Mouse (Mus musculus): ENCODE measurements at regions not wholly inside any gene's neighbourhood (a gene's known extent, or its start where the extent isn't known, plus 50 kb on each side); places are given as distances from the start of the nearest gene placed in this dataset.

GRCm38 (mm10) chr5:103305716-103306447 is 94.7 kb upstream of the Mapk10 start:
- peak; percentile 20 to 23 for DNase-seq

- DNase-seq, result no peak
Observed at GRCm38 (mm10) chr5:103304975-103305374, 93.8 kb upstream of the Mapk10 start.

- no peak for DNase-seq
Observed at GRCm38 (mm10) chr5:103302744-103303143, 91.6 kb upstream of the Mapk10 start.

GRCm38 (mm10) chr5:103301303-103301702 is 90.2 kb upstream of the Mapk10 start:
- DNase-seq, result no peak

- no peak for DNase-seq
Observed at GRCm38 (mm10) chr5:103293953-103294352, 82.8 kb upstream of the Mapk10 start.

- no peak for DNase-seq
Observed at GRCm38 (mm10) chr5:103291691-103292090, 80.6 kb upstream of the Mapk10 start.

- DNase-seq, result no peak
Observed at GRCm38 (mm10) chr5:103291219-103291618, 80.1 kb upstream of the Mapk10 start.

- DNase-seq, result peak; percentile 8 to 27
Observed at GRCm38 (mm10) chr5:103269206-103269605, 58.1 kb upstream of the Mapk10 start.

- DNase-seq, result no peak
Observed at GRCm38 (mm10) chr5:103264903-103265302, 53.8 kb upstream of the Mapk10 start.

- DNase-seq, result peak; percentile 29 to 45
Observed at GRCm38 (mm10) chr5:103261406-103261805, 50.3 kb upstream of the Mapk10 start.

All from layer of hippocampus, postnatal 36 days (tissue).